Mouse (Mus musculus): ENCODE results near the gene Zan. TPM values are rescaled to one million over a fixed set of nuclear protein-coding genes. Genes with fewer than 3 reads are reported as not detected.
"Not testable (repeated sequence)": the region's sequence is repeated elsewhere in the genome, so short reads cannot be mapped to it uniquely, and the experiment has no call there.

The Zan gene
- polyA plus RNA-seq, 1 experiment = not detected

- no peak overlapping the region for H3K27ac ChIP-seq (replicated peaks; ENCODE audit: low read depth, low read length)
- H3K4me1 ChIP-seq (ENCODE audit: control insufficient read depth, insufficient read depth, insufficient read length, low read length) = no peaks in the 10 kb centered on the region
- H3K4me3 ChIP-seq (ENCODE audit: insufficient read depth, low read depth, low read length) = no peak overlapping the region
Measured at GRCm38 (mm10) chr5:137472252-137472904, 4.5 kb downstream of the Zan start.

GRCm38 (mm10) chr5:137466946-137467345 lies 9.9 kb downstream of the Zan start:
- Histone ChIP-seq H3K27ac (replicated peaks; ENCODE audit: low read depth, low read length) (no peak overlapping the region), H3K4me3 (ENCODE audit: insufficient read depth, low read depth, low read length) (no peak overlapping the region), H3K4me1 (ENCODE audit: control insufficient read depth, insufficient read depth, insufficient read length, low read length) (no peaks in the 10 kb centered on the region)

- Histone ChIP-seq H3K27ac (replicated peaks; ENCODE audit: low read depth, low read length) (no peak overlapping the region), H3K4me3 (ENCODE audit: insufficient read depth, low read depth, low read length) (no peak overlapping the region), H3K4me1 (ENCODE audit: control insufficient read depth, insufficient read depth, insufficient read length, low read length) (no peaks in the 10 kb centered on the region)
Measured at GRCm38 (mm10) chr5:137465049-137465448, 11.8 kb downstream of the Zan start.

GRCm38 (mm10) chr5:137455866-137456591 lies 20.8 kb downstream of the Zan start:
- Histone ChIP-seq H3K4me3 (ENCODE audit: insufficient read depth, low read depth, low read length) (no peak overlapping the region), H3K27ac (replicated peaks; ENCODE audit: low read depth, low read length) (no peak overlapping the region), H3K4me1 (ENCODE audit: control insufficient read depth, insufficient read depth, insufficient read length, low read length) (no peaks in the 10 kb centered on the region)

- Histone ChIP-seq H3K27ac (replicated peaks; ENCODE audit: low read depth, low read length) (no peak overlapping the region), H3K4me1 (ENCODE audit: control insufficient read depth, insufficient read depth, insufficient read length, low read length) (no peaks in the 10 kb centered on the region), H3K4me3 (ENCODE audit: insufficient read depth, low read depth, low read length) (no peak overlapping the region)
Measured at GRCm38 (mm10) chr5:137455206-137455605, 21.7 kb downstream of the Zan start.

GRCm38 (mm10) chr5:137445536-137445935 lies 31.3 kb downstream of the Zan start:
- H3K4me1 ChIP-seq (ENCODE audit: control insufficient read depth, insufficient read depth, insufficient read length, low read length) = no peaks in the 10 kb centered on the region

GRCm38 (mm10) chr5:137440216-137440855 lies 36.5 kb downstream of the Zan start:
- Histone ChIP-seq H3K4me1 (ENCODE audit: control insufficient read depth, insufficient read depth, insufficient read length, low read length) (no peaks in the 10 kb centered on the region; the same call in 1 of the 2 replicates), H3K27ac (replicated peaks; ENCODE audit: low read depth, low read length) (no peak overlapping the region), H3K4me3 (ENCODE audit: insufficient read depth, low read depth, low read length) (no peak overlapping the region)

More at GRCm38 (mm10) chr5:137445536-137445935, 31.3 kb downstream of the Zan start:
- Histone ChIP-seq H3K27ac (replicated peaks; ENCODE audit: low read depth, low read length) (no peak overlapping the region), H3K4me3 (ENCODE audit: insufficient read depth, low read depth, low read length) (no peak overlapping the region)

- Histone ChIP-seq H3K27ac (replicated peaks; ENCODE audit: low read depth, low read length) (no peak overlapping the region), H3K4me1 (ENCODE audit: control insufficient read depth, insufficient read depth, insufficient read length, low read length) (no peaks in the 10 kb centered on the region), H3K4me3 (ENCODE audit: insufficient read depth, low read depth, low read length) (no peak overlapping the region)
Measured at GRCm38 (mm10) chr5:137433889-137434288, 43.0 kb downstream of the Zan start.

GRCm38 (mm10) chr5:137430402-137430801 lies 46.5 kb downstream of the Zan start:
- not testable (repeated sequence) for H3K27ac ChIP-seq (replicated peaks; ENCODE audit: low read depth, low read length); H3K4me1 ChIP-seq (ENCODE audit: control insufficient read depth, insufficient read depth, insufficient read length, low read length); H3K4me3 ChIP-seq (ENCODE audit: insufficient read depth, low read depth, low read length)

GRCm38 (mm10) chr5:137425648-137426047 lies 51.2 kb downstream of the Zan start:
- Histone ChIP-seq H3K4me3 (ENCODE audit: insufficient read depth, low read depth, low read length) (no peak overlapping the region), H3K4me1 (ENCODE audit: control insufficient read depth, insufficient read depth, insufficient read length, low read length) (no peaks in the 10 kb centered on the region), H3K27ac (replicated peaks; ENCODE audit: low read depth, low read length) (no peak overlapping the region)

- H3K4me1 ChIP-seq (ENCODE audit: control insufficient read depth, insufficient read depth, insufficient read length, low read length) = no peaks in the 10 kb centered on the region
- no peak overlapping the region for H3K27ac ChIP-seq (replicated peaks; ENCODE audit: low read depth, low read length)
- H3K4me3 ChIP-seq (ENCODE audit: insufficient read depth, low read depth, low read length) = no peak overlapping the region
Measured at GRCm38 (mm10) chr5:137419841-137420240, 57.0 kb downstream of the Zan start.

GRCm38 (mm10) chr5:137419105-137419504 lies 57.8 kb downstream of the Zan start:
- Histone ChIP-seq H3K27ac (replicated peaks; ENCODE audit: low read depth, low read length) (no peak overlapping the region), H3K4me1 (ENCODE audit: control insufficient read depth, insufficient read depth, insufficient read length, low read length) (no peaks in the 10 kb centered on the region)

GRCm38 (mm10) chr5:137414253-137414652 lies 62.6 kb downstream of the Zan start:
- Histone ChIP-seq H3K4me3 (ENCODE audit: insufficient read depth, low read depth, low read length) (no peak overlapping the region), H3K27ac (replicated peaks; ENCODE audit: low read depth, low read length) (no peak overlapping the region), H3K4me1 (ENCODE audit: control insufficient read depth, insufficient read depth, insufficient read length, low read length) (no peaks in the 10 kb centered on the region)

More at GRCm38 (mm10) chr5:137419105-137419504, 57.8 kb downstream of the Zan start:
- no peak overlapping the region for H3K4me3 ChIP-seq (ENCODE audit: insufficient read depth, low read depth, low read length)

- no peak overlapping the region for H3K4me3 ChIP-seq (ENCODE audit: insufficient read depth, low read depth, low read length)
- no peak overlapping the region for H3K27ac ChIP-seq (replicated peaks; ENCODE audit: low read depth, low read length)
- H3K4me1 ChIP-seq (ENCODE audit: control insufficient read depth, insufficient read depth, insufficient read length, low read length) = no peaks in the 10 kb centered on the region
Measured at GRCm38 (mm10) chr5:137411235-137411634, 65.6 kb downstream of the Zan start.

- Histone ChIP-seq H3K4me3 (ENCODE audit: insufficient read depth, low read depth, low read length) (no peak overlapping the region), H3K4me1 (ENCODE audit: control insufficient read depth, insufficient read depth, insufficient read length, low read length) (no peaks in the 10 kb centered on the region), H3K27ac (replicated peaks; ENCODE audit: low read depth, low read length) (no peak overlapping the region)
Measured at GRCm38 (mm10) chr5:137410549-137410948, 66.3 kb downstream of the Zan start.

All from brown adipose tissue, adult 24 weeks (tissue).